Mouse (Mus musculus) stomach, postnatal 0 days (tissue): ENCODE measurements around the gene Manba.

Experiments used
- CTCF ChIP-seq: IDR thresholded peaks from 2 replicates; pipeline ENCODE4 v1.5.1; 2016; ENCODE audit warnings: antibody characterized with exemption, low read depth, mild to moderate bottlenecking, moderate library complexity
- EP300 ChIP-seq: optimal IDR thresholded peaks from 2 replicates; pipeline ENCODE3; 2016; ENCODE audit warnings: antibody characterized with exemption

DNA sequence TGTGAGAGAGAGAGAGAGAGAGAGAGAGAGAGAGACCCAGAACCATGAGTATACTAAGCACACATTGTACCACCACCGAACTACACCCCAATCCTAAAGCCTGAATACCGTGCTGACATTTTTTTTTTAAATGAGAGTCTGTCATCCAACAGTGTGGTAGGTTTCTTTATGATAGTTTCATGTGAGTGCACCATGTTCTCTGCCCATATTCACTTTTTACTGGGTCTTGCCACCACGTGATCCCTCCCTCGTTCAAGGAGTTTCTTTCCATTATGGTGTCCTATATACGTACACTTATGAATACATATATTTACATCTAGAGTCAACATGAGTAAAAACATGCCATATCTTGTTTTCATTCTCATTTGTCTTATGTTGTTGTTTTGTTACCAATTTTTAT is 940 bp downstream of the Manba start:
- TF ChIP-seq EP300 (no peak), CTCF (no peak)
